Mouse (Mus musculus): Measurements from ENCODE around the gene Eps8. TPM values are rescaled to one million over a fixed set of nuclear protein-coding genes. Genes with fewer than 3 reads are reported as not detected.
A peak's percentile ranks its signal among the peaks of the same experiment; 100 is the strongest.

The Eps8 gene
- polyA plus RNA-seq, 1 experiment from 2014 or later: 6.7 TPM

DNA sequence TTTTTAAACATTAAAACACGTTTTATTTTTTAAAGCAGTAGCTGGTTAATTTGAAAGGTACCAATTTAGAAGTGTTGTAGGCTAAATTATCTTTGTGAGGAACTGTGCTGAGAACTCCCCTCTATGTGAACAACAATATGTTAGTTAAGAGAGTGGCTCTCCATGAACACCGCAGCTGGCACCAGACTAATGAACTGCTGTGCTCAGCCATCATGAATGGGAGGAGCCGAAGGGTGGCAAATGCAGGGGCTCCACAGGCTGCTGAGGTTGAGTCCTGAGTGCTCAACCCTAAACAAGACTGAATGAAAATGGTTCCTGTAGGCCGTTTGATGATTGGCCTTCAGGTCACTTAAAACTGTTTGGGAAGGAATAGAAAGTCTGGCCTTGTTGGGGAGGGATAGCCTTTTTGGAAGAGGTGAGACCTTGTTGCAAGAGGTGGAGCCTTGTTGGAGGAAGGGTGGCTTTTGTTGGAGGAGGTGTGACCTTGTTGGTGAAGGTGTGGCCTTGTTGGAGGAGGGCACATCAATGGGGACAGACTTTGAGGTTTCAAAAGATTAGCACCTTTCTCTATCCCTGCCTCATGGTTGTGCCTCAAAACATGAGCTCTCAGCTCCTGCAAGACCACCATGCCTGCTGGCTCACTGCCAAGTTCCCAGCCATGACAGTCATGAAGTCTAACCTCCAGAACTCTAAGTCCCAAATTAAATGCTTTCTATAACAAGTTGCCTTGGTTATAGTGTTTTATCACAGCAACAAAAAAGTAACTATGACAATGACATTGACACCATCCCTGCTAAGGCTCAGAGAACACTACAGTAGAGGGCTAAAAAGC lies 50.0 kb downstream of the Eps8 start:
- no peaks in the 10 kb centered on the region for H3K36me3 ChIP-seq (ENCODE audit: poor library complexity, severe bottlenecking)
- H3K9ac ChIP-seq: no peak overlapping the region
- H3K4me2 ChIP-seq: no peak overlapping the region
- no peaks in the 10 kb centered on the region for H3K27me3 ChIP-seq
- H3K27ac ChIP-seq: no peak overlapping the region
- no peaks in the 10 kb centered on the region for H3K9me3 ChIP-seq (replicated peaks)
- ATAC-seq: peak; percentile 58; the same call in 1 of the 2 replicates
- WGBS: 68% methylated on average over 4 of the region's 4 CpGs
- H3K4me3 ChIP-seq: no peak overlapping the region
- H3K4me1 ChIP-seq: 0 out of 2 replicates have a peak, but pooled peaks cover 5% of the 10 kb centered on the region

DNA sequence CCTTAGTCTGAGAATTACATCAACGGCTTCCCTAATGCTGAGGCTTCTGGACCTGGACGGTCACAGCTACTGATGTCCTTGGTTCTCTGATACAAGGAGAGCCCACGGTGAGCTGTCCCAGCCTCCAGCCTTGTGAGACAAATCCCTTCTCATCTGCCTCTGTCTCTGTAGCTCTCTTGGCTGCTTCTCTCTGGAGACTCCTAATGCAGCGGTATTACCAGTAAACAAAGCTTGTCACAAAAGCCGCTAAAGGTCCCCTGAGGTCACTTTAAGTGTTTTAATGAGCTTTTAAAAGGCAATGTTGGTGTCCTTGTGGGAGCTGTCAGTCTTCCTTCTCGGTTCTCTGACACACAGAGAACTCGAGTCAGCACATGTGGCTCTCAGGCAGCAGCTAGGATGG lies 56.4 kb downstream of the Eps8 start:
- Histone ChIP-seq H3K9ac (no peak overlapping the region), H3K4me3 (no peak overlapping the region), H3K9me3 (replicated peaks) (peaks cover 4% of the 10 kb centered on the region; the same call in 1 of the 2 replicates), H3K27me3 (no peaks in the 10 kb centered on the region), H3K4me1 (0 out of 2 replicates have a peak, but pooled peaks cover 3% of the 10 kb centered on the region), H3K27ac (no peak overlapping the region), H3K4me2 (no peak overlapping the region), H3K36me3 (ENCODE audit: poor library complexity, severe bottlenecking) (no peaks in the 10 kb centered on the region)
- no peak for ATAC-seq
- WGBS: 13% methylated on average over 7 of the region's 7 CpGs

DNA sequence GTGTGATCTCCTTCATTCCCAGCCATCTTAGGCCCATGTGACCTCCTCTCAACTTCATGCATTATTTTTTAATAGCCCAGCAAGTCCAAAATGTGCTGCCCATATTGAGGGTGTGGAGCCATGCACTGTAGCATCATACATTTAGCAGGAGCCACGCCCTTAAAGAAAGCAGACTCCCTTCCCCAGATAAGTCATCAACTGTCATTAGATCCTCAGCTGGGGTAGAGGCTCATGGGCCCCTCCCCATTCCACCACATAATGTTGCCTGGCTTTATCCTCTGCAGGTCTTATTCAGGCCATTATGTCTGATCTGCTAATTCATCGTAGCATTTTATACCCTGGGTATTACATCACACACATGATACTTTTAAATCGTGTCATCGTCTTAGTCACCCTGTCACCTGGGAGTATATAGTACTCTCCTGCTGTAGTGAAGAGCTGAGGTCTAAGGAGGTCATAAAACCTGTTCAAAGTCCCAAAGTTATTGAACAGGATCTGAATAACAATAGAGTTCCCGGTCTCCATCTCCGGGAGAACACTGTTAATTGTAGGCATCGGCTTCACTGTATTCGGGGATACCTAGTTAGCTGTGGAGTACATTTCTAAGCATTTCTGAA lies 57.1 kb downstream of the Eps8 start:
- Histone ChIP-seq H3K4me1 (0 out of 2 replicates have a peak, but pooled peaks cover 3% of the 10 kb centered on the region), H3K4me3 (no peak overlapping the region), H3K27me3 (no peaks in the 10 kb centered on the region), H3K27ac (no peak overlapping the region), H3K36me3 (ENCODE audit: poor library complexity, severe bottlenecking) (no peaks in the 10 kb centered on the region), H3K9ac (no peak overlapping the region), H3K9me3 (replicated peaks) (peaks cover 4% of the 10 kb centered on the region; the same call in 1 of the 2 replicates), H3K4me2 (no peak overlapping the region)
- no peak for ATAC-seq
- 88% methylated on average over 8 of the region's 8 CpGs for WGBS

DNA sequence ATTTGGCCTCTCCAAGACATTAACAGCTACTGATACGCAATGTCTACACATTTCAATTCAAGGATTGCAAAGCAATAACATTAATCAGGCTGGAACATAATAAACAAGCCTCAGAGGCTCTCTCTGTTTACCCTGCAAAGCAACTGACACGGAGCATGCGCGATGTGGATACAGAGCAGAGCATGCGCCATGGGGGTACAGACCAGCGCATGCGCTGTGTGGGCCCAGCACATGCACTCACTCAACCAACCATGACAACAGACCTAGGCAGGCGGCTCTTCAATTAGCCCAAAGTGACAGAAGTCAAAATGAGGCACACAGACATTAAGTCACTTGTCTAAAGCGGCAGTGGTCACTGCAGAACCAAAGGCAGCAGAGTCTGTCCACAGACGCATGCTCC lies 62.1 kb downstream of the Eps8 start:
- Histone ChIP-seq H3K9me3 (replicated peaks) (peaks cover 4% of the 10 kb centered on the region; the same call in 1 of the 2 replicates), H3K9ac (no peak overlapping the region), H3K27me3 (no peaks in the 10 kb centered on the region), H3K4me1 (no peaks in the 10 kb centered on the region), H3K4me2 (no peak overlapping the region), H3K36me3 (ENCODE audit: poor library complexity, severe bottlenecking) (no peaks in the 10 kb centered on the region), H3K27ac (no peak overlapping the region), H3K4me3 (no peak overlapping the region)
- no peak for ATAC-seq
- WGBS: 93% methylated on average over 10 of the region's 10 CpGs

DNA sequence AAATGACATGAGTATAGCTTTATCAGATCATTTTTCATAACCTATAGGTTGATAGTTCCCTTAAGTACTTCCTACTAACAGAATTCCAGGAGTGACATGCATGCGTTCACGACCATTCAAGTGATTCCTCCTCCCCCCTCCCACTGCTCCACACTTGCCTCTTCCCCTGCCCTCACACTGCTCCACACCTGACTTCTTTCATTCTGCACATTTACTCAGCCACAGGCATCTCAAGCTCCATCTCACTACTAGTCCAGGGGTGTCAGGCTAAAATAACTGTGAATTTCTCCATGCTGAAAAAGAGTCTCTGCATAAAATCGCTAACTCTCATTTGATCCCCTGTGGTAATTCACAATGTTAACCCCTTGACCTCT lies 65.4 kb downstream of the Eps8 start:
- Histone ChIP-seq H3K27ac (no peak overlapping the region), H3K4me3 (no peak overlapping the region), H3K4me2 (no peak overlapping the region), H3K36me3 (ENCODE audit: poor library complexity, severe bottlenecking) (no peaks in the 10 kb centered on the region), H3K27me3 (no peaks in the 10 kb centered on the region), H3K4me1 (no peaks in the 10 kb centered on the region), H3K9me3 (replicated peaks) (no peaks in the 10 kb centered on the region), H3K9ac (no peak overlapping the region)
- WGBS: 87% methylated on average over 3 of the region's 3 CpGs
- no peak for ATAC-seq

DNA sequence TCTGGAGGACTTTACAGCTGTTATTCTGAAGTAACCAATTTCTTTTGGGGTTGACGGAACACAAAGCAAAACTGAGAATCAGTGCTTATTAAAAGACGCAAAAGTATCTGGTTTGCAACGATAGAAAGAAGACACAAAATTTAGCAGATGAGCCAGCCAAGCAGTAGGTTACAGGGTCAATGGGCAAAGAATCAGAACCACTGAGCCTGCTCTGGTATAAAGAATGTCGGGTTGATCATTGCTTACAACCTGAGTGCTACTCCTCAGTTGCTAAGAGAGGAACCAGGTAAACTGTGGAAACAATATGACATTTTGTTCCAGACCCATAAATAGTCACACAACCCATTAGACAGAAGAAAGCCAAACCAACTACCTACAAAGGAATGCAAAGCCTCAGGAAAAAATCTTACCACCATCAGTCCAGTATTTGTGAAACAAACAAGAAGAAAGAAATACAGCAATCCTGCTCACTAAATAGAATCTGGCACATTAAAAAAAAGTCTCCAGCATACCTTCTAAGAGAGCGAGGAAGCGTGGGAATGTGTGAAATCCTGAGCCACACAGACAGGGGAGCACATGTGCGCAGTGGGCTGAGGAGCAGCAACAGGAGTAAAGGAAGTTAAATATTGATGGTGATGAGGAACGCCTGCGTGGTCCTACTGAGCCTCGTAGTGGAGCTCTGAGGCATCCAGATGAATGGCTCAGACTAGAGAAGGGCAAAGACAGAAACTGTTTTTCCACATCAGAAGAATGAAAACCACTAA lies 66.0 kb downstream of the Eps8 start:
- H3K9me3 ChIP-seq (replicated peaks): no peaks in the 10 kb centered on the region
- no peak for ATAC-seq
- H3K36me3 ChIP-seq (ENCODE audit: poor library complexity, severe bottlenecking): no peaks in the 10 kb centered on the region
- H3K9ac ChIP-seq: no peak overlapping the region
- H3K4me2 ChIP-seq: no peak overlapping the region
- 89% methylated on average over 10 of the region's 10 CpGs for WGBS
- H3K27ac ChIP-seq: no peak overlapping the region
- no peaks in the 10 kb centered on the region for H3K27me3 ChIP-seq
- no peaks in the 10 kb centered on the region for H3K4me1 ChIP-seq
- H3K4me3 ChIP-seq: no peak overlapping the region

DNA sequence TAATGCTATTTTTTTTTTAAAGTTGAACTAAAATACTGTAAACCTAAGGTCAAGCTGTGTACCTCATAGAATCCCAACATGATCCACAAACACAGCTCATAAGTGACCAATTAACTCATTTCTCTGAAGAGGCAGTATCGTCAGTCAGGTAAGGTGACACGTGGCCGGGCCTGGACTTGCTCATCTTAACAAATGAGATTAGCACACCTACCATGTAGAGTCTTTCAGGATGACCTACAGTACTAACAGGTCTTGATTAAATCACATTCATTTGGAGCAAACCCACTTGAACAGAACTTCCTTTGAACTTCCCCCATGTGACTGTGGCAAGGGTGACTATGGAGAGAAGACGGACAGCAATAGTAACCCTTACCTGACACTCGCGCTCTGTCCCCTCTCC lies 66.8 kb downstream of the Eps8 start:
- no peak for ATAC-seq
- Histone ChIP-seq H3K36me3 (ENCODE audit: poor library complexity, severe bottlenecking) (no peaks in the 10 kb centered on the region), H3K4me3 (no peak overlapping the region), H3K4me1 (no peaks in the 10 kb centered on the region), H3K4me2 (no peak overlapping the region), H3K27ac (no peak overlapping the region), H3K9me3 (replicated peaks) (no peaks in the 10 kb centered on the region), H3K9ac (no peak overlapping the region), H3K27me3 (no peaks in the 10 kb centered on the region)
- WGBS: 90% methylated on average over 6 of the region's 6 CpGs

DNA sequence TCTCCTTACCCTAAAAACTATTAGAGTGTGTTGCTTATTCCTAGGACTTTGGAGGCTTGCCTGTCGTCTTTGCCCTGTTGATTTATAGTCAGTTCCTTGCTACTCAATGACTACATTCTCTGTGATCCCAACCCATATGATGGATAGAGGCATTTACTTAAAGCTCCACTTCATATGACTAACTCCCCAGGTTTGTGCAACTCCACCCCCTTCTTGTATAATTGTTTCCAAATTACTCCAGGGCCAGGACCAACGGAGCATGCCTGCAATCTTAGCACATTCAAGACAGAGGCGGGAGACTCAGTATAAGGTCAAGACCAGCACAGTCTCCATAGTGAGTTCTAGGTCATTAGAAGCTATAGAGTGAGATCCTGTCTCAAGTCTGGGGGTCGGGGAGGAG lies 69.4 kb downstream of the Eps8 start:
- no peak for ATAC-seq

DNA sequence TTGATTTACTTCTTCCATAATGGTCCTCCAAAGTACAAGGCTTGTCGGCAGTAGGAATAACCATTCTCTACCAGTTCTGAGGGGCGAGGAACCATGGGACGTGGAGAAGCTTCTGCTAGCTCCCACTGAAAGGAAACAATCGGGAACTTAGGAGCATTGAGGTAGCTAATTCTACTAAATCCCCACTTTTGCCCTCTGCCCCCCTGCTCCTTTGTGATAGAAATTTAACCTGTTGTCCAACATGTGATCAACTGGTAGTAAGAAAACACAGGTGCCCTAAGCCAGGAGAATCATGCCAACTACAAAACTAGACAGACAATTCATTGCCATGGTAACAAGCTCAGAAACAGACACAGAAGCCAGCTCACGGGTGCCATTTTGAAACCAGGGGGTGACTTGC lies 71.6 kb downstream of the Eps8 start:
- H3K9me3 ChIP-seq (replicated peaks): no peaks in the 10 kb centered on the region
- H3K27ac ChIP-seq: no peak overlapping the region
- 85% methylated on average over 5 of the region's 5 CpGs for WGBS
- ATAC-seq: no peak
- H3K4me3 ChIP-seq: no peak overlapping the region
- H3K9ac ChIP-seq: no peak overlapping the region
- no peaks in the 10 kb centered on the region for H3K4me1 ChIP-seq
- no peaks in the 10 kb centered on the region for H3K27me3 ChIP-seq
- no peaks in the 10 kb centered on the region for H3K36me3 ChIP-seq (ENCODE audit: poor library complexity, severe bottlenecking)
- H3K4me2 ChIP-seq: no peak overlapping the region

More for the DNA sequence above, 69.4 kb downstream of the Eps8 start:
- H3K27me3 ChIP-seq: no peaks in the 10 kb centered on the region
- H3K9ac ChIP-seq: no peak overlapping the region
- no peaks in the 10 kb centered on the region for H3K9me3 ChIP-seq (replicated peaks)
- no peak overlapping the region for H3K4me3 ChIP-seq
- WGBS: 79% methylated on average over 4 of the region's 4 CpGs
- H3K4me1 ChIP-seq: no peaks in the 10 kb centered on the region
- no peaks in the 10 kb centered on the region for H3K36me3 ChIP-seq (ENCODE audit: poor library complexity, severe bottlenecking)
- H3K27ac ChIP-seq: no peak overlapping the region
- H3K4me2 ChIP-seq: no peak overlapping the region

DNA sequence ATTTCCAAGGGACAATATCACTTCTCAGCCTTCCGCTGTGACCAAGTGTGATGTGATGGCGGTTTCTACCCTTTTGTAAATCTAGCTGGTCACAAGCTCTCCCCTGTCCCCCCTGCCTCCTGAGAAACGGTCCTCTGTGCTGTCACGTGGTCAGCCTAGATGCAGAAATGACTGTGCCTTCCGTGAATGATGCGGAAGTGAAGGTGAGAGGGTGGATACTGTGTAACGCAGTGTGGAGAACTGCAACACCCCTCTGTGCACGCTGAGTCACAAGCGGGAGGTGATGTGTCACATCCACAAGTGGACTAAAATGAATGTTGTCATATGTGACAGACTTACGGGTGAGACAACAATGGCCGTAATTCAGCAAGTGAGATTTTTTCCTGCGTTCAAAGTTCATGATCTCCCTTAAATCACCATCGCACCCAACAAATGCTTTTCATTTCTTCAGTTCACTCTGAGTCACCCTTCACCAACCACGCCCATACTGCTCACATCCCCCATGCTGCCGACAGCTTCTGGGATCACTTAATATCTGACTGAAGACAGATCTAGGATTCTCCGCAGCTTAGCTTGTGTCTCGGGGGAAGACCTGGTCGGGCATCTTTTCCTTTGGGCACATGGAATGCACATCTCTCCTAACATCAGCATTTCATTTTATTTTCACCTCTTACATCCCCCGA lies 72.3 kb downstream of the Eps8 start:
- Histone ChIP-seq H3K4me2 (no peak overlapping the region), H3K4me3 (no peak overlapping the region), H3K9ac (no peak overlapping the region), H3K9me3 (replicated peaks) (no peaks in the 10 kb centered on the region), H3K27ac (no peak overlapping the region), H3K27me3 (no peaks in the 10 kb centered on the region), H3K4me1 (no peaks in the 10 kb centered on the region), H3K36me3 (ENCODE audit: poor library complexity, severe bottlenecking) (no peaks in the 10 kb centered on the region)
- no peak for ATAC-seq
- WGBS: 92% methylated on average over 19 of the region's 19 CpGs

DNA sequence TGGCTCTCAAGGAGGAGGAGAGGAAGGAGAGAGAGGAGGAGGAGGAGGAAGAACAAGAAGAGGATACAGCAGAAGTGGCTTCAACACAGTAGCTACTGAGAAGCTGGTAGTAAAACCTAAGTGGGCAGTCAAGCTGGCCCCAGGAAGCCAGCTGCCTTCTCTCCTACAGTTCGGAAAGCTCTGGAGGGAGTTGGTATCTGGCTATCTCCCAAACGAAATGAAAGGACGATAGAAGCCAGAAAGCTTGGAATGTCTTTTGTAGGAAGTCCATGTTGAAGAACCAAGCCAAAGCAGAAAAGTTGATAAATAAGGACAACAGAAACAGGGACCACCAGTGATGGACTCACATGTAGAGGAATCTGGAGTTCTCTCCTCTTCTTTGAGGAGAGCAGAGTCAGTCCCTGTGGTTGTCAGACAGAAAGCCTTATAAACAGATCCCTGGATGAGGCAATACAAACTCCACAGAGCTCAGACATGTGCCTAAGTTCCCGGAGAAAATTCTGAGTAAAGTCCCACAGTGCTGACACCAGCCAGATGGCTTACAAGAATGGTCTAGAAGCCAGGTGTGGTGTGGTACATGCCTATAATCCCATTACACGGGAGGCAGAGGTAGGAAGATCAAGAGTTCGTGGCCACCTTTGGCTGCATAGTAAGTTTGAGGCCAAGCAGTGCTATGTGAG lies 73.2 kb downstream of the Eps8 start:
- Histone ChIP-seq H3K36me3 (ENCODE audit: poor library complexity, severe bottlenecking) (no peaks in the 10 kb centered on the region), H3K4me3 (no peak overlapping the region), H3K4me1 (no peaks in the 10 kb centered on the region), H3K27ac (no peak overlapping the region), H3K9ac (no peak overlapping the region), H3K4me2 (no peak overlapping the region), H3K27me3 (no peaks in the 10 kb centered on the region), H3K9me3 (replicated peaks) (no peaks in the 10 kb centered on the region)
- 90% methylated on average over 6 of the region's 6 CpGs for WGBS
- ATAC-seq: no peak
